Mouse (Mus musculus) small intestine, adult 2 months (tissue): ENCODE measurements around the gene Nr4a2.

Experiments used
- CTCF ChIP-seq: fragments of 200-500 bp; IDR thresholded peaks from 2 replicates; pipeline ENCODE4 v1.5.1; 2012; ENCODE audit warnings: low read depth, mild to moderate bottlenecking, control low read depth, inconsistent platforms, low read length, moderate library complexity, mixed read lengths; ENCODE audit not compliant: insufficient replicate concordance, insufficient read length; ENCODE audit errors: extremely low read depth
- POLR2A ChIP-seq: fragments of 200-500 bp; IDR thresholded peaks from 2 replicates; pipeline ENCODE4 v1.6.1; 2012; ENCODE audit warnings: low read depth, mild to moderate bottlenecking, control low read depth, inconsistent platforms, low read length, moderate library complexity

- TF ChIP-seq CTCF = 0 out of 2 replicates have a peak, but pooled peaks have one; percentile 5
- TF ChIP-seq POLR2A = peak; percentile 56; the same call in 1 of the 2 replicates
Observed at GRCm38 (mm10) chr2:57116366-57117200, 7.2 kb downstream of the Nr4a2 start.
